Mouse (Mus musculus) right cerebral cortex, postnatal 4 days (tissue): ENCODE data around the gene Dpm3.

Experiments
- DNase-seq: peaks from one replicate; pipeline ENCODE4 v3.0.0-alpha.2; 2022

Dpm3 gene

DNA sequence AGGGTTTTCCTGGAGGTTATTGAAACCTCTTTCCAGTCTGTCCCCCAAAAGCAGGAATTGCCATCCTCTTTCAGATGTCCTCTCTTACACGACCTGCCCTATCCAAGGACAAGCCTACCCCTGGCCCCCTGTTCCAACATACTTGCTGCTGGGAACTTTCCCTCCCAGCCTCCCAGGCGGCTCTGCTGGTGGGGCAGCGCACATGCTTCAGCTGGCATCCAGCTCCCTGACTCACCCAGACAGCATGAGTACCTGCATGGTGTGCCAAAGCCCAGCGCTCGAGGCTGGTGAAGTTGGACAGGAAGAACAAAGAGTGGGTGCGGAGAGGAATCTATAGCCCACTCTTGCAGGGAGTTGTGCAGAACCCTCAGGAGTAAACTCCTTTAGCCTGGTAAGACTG lies 11.7 kb downstream of the Dpm3 start:
- no peak for DNase-seq

- DNase-seq = no peak
Measured at GRCm38 (mm10) chr3:89271760-89272159, 12.6 kb downstream of the Dpm3 start.

- no peak for DNase-seq
Measured at GRCm38 (mm10) chr3:89276061-89276460, 16.9 kb downstream of the Dpm3 start.

DNA sequence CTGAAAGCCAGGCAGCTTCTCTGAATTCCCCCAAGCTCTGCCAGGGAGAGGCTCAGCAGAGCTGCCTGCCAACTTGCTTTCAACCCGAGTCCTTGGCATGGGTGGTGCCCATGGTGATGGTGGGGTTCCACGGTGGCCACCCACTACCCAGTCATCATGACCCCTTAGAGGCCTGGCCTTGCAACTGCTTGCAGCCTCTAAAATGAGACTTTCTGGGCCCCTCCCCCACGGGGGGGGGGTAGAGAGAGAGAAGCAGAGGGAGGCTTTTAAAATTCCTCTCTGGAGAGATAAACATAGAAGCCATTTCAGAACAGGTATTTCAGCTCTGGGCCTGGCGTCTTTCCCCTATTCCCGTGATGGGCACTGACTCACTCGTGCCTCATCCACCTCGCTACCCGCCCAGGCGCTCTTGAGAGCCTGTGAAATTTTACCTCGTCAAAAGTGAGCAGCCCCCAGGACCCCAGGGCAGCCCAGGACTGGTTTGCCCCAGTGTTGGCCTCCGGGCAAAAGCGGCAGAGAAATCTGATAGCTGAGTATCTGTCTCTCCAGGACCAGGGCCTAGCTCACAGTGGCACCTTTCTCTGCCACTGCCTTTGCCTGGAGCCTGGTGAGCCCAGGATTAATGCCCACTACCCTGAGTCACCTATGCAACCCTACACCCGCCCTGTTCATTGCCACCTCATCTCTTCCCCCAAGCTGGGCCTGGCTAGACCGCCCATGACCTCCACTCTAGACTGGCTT lies 18.3 kb downstream of the Dpm3 start:
- no peak for DNase-seq

GRCm38 (mm10) chr3:89278107-89278506 lies 18.9 kb downstream of the Dpm3 start:
- DNase-seq = no peak

DNA sequence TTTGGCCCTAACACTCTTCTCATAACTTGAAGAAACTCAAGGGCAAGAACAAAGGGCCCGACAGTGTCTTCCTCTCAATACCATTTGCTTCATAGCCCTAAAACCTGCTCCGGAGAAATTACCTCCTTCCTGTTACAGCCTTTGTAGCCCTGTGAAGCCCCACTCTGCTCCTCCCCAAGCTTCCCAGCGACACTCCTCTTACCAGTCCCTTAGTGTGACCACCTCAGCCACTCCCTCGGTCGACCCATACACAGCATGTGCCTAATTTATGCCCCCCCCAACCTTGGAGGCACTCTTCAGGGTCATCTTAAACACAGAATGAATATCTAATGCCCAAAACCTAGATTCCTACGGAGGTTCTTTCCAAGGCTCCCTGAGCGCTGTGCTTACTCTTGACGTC lies 19.5 kb downstream of the Dpm3 start:
- DNase-seq = no peak

- DNase-seq = peak; percentile 65
Measured at GRCm38 (mm10) chr3:89279153-89279890, 20.2 kb downstream of the Dpm3 start.

DNA sequence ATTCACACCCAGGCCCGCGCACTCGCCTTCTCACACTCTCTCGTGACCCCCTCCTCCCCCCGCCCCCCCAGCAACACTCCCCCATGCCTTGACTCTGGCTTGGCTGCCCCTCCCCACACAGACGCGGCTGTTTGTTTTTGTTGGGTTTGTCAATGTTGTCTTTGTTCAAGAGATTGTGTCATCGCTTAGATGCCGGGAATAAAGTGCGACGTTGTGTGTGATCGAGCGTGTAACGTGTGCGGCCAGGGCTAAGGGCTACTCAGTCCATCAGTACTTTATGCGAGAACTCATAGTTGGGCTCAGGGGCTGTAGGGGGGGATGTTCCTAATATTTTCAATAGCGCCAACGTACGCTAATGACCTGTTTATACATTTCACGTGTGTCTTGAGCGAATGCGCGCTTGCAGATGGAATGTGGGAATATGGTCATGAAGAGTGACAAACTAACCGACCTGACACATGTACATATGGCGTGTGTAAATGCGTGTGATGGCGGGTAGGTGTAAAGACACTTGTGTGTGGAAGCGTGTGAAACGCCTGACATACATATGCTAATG lies 21.0 kb downstream of the Dpm3 start:
- DNase-seq = no peak

- peak; percentile 47 for DNase-seq
Measured at GRCm38 (mm10) chr3:89280606-89281511, 21.7 kb downstream of the Dpm3 start, which contains the start of gene Efna1. Gene Efna1, minus strand, starts transcription at chr3:89281142.

GRCm38 (mm10) chr3:89281579-89282290 lies 22.6 kb downstream of the Dpm3 start:
- DNase-seq = peak; percentile 89

DNA sequence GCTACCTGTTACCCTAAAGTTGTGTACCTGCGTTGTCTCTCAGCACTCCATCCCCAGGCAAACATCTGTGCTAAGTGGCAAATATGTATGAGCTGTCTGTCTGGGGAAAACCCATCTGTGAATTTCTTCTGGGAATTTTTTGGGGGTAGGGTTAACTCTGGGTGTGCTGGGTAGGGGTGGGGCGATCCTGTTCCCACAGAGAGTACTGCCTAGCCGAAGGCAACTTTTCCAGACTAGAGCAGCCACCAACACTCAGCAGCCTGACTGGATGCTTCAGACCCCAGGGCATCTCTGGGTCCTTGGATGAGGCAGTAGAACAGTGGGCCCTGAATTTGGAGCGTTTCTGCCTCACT lies 23.1 kb downstream of the Dpm3 start:
- DNase-seq = no peak

GRCm38 (mm10) chr3:89284261-89284660 lies 25.1 kb downstream of the Dpm3 start:
- no peak for DNase-seq

DNA sequence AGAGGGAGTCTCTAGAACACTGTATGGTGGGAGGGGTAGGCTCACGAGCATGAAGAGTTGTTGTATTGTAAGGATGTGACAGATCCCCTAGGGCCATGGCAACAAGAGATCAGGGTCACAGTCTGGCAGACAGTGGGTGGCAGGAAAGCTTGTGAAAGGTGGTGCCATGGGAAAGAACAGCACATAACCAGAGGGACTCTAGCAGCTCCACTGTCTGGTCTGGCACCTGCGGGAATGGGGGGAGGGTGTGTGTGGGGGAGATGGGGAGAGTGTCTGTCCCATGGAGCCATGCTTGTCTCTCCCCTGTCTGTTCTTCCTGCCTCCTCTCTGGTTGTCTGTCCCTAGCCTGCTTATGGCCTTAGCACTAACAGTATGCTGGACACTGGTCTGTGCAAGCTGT lies 26.4 kb downstream of the Dpm3 start:
- DNase-seq = no peak

GRCm38 (mm10) chr3:89287286-89287685 lies 28.1 kb downstream of the Dpm3 start:
- no peak for DNase-seq

- no peak for DNase-seq
Measured at GRCm38 (mm10) chr3:89288503-89288928, 29.4 kb downstream of the Dpm3 start.

- no peak for DNase-seq
Measured at GRCm38 (mm10) chr3:89291874-89292273, 32.7 kb downstream of the Dpm3 start.

GRCm38 (mm10) chr3:89292303-89292702 lies 33.1 kb downstream of the Dpm3 start:
- DNase-seq = no peak

DNA sequence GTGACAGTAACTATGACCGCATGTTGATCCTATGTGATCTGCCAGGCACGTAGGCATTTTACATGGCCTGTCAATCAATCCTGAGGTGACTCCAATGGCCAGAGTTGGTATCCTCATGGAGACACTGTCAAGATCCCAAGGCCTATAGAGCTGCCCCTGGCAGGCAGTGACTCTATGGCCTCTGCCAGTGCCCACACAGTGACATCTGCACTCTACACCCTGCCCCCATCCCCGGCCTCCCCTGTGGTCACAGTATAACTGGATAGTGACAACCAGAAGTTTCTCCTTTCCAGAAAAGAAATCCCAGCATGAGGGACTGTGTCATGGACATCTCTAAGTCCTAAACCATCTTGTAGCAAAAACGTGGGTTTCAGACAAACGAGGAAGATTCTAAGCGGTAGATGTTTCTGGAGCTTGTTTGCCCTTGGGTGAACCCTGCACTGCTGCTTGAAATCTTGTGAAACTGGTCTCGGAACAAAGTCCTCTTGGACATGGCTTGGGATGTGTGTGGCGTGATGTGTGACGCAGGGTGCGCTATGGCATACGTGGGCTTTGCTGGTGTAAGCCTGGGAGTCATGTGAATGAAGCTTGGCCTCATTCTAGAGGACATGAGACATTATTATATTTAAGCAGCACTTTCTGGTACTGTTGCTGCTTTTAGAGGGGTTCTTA lies 34.2 kb downstream of the Dpm3 start:
- no peak for DNase-seq

GRCm38 (mm10) chr3:89294195-89294594 lies 35.0 kb downstream of the Dpm3 start:
- no peak for DNase-seq

DNA sequence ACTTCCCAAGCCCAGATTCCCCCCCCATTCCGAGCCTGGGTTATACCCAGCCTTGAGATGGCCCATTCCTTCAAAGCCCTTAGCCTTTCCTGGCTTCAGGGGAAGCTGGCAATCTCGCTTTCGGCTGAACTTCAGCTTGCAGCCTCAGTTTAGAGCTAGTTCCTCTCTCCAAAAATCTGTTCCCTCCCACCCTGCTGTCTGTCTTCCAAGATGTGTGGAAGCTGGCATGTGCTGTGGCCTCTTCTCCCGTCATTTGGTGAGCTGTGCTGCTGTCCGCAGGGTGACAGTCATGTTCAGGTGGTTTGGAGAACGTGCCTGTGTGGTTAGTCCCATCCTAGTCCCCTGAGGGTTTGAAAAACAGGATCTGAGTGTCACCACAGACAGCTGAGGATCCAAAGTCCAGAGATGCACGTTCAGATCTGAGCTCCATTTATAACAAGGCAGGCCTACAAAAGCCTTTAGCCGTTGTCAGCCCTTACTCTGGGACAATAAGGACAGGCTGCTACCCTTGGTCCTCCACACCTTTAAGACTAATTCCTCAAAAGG lies 36.6 kb downstream of the Dpm3 start:
- no peak for DNase-seq

DNA sequence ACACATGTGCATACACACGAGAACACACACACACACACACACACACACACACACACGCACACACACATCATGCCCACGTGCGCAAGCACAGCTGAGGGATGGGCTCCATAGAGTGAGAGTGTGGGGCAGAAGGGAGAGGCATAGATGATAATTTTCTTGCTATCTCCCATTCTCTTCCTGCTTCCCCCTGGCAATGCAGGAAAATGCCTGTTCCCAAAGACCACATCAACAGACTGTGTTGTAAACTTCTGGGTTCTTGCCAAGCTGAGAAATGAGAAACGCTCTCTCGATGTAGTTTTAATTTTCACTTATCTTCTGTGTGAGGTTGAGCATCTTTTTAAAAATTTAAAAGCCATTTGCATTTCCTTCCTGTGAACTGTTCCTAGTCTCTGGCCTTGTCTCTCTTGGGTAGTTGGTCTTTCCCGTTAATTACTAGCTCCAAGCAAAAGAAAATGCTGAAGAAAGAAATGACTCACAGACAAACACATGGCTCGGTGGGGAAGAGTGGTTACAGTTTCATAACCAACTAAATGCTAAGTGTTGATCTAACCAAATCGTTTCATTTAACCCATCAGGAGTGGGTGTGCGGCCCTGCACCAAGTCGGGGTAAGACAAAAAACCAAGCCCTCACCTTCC lies 37.7 kb downstream of the Dpm3 start:
- no peak for DNase-seq
